Mouse (Mus musculus): Measurements from ENCODE around the gene Six5. TPM values are rescaled to one million over a fixed set of nuclear protein-coding genes. Genes with fewer than 3 reads are reported as not detected.
A peak's percentile ranks its signal among the peaks of the same experiment; 100 is the strongest.

Six5 gene
- polyA plus RNA-seq, 1 experiment from 2014 or later: 7.6 TPM

DNA sequence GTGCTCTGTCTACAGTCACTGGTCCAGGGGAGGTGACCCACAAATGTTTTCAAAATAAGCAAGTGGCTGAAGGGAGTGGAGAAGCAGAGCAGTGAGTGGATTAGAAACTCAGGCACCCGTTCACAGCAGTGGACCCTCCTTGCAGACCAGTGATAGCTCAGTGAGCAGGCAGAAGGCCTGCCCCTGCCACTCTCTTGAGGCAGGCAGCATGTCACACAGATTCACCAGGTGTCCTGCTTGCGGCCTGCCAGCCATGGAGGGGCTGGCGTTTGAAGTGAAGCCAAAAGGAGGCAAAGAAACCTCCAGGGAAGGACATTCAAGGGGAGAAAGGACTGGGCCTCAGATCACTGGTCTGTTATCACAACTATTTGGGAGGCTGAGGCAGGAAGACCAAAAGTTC, 15.7 kb upstream of the Six5 start:
- Histone ChIP-seq H3K9ac (ENCODE audit: low read depth, low read length) (no peak overlapping the region), H3K4me2 (ENCODE audit: low read length) (no peak overlapping the region), H3K27me3 (ENCODE audit: insufficient read depth, low read length) (no peaks in the 10 kb centered on the region), H3K4me1 (replicated peaks; ENCODE audit: insufficient read depth, low read length) (peaks cover 26% of the 10 kb centered on the region), H3K9me3 (replicated peaks; ENCODE audit: low read length) (no peaks in the 10 kb centered on the region), H3K36me3 (ENCODE audit: insufficient read depth, low read length) (peaks cover 28% of the 10 kb centered on the region), H3K27ac (no peak overlapping the region), H3K4me3 (replicated peaks; ENCODE audit: low read depth, low read length) (no peak overlapping the region)
- ATAC-seq (replicated peaks; ENCODE audit: low FRiP score, low read depth) (no peak), DNase-seq (ENCODE audit: low spot score) (no peak)
- WGBS: 57% methylated on average over 3 of the region's 3 CpGs
- TF ChIP-seq CTCF (IDR thresholded peaks at IDR 0.05; ENCODE audit: low read depth): no peak

DNA sequence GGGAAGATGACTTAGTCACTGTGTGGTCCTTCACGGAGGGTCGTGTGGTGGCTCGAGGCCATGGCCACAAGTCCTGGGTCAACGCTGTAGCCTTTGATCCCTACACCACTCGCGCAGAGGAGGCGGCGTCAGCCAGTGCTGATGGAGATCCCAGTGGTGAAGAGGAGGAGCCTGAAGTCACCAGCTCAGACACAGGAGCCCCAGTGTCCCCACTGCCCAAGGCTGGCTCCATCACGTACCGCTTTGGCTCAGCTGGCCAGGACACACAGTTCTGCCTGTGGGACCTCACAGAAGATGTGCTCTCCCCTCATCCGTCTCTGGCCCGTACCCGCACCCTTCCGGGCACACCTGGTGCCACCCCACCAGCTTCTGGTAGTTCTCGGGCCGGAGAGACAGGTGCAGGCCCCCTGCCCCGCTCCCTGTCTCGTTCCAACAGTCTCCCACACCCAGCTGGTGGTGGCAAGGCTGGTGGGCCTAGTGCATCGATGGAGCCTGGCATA, 13.9 kb upstream of the Six5 start:
- ATAC-seq (replicated peaks; ENCODE audit: low FRiP score, low read depth) (no peak), DNase-seq (ENCODE audit: low spot score) (no peak)
- Histone ChIP-seq H3K9me3 (replicated peaks; ENCODE audit: low read length) (no peaks in the 10 kb centered on the region), H3K4me3 (replicated peaks; ENCODE audit: low read depth, low read length) (no peak overlapping the region), H3K4me1 (replicated peaks; ENCODE audit: insufficient read depth, low read length) (peaks cover 44% of the 10 kb centered on the region), H3K27ac (no peak overlapping the region), H3K36me3 (ENCODE audit: insufficient read depth, low read length) (peaks cover 28% of the 10 kb centered on the region), H3K9ac (ENCODE audit: low read depth, low read length) (no peak overlapping the region), H3K27me3 (ENCODE audit: insufficient read depth, low read length) (no peaks in the 10 kb centered on the region), H3K4me2 (ENCODE audit: low read length) (no peak overlapping the region)
- no peak for TF ChIP-seq CTCF (IDR thresholded peaks at IDR 0.05; ENCODE audit: low read depth)
- WGBS: 79% methylated on average over 19 of the region's 19 CpGs

DNA sequence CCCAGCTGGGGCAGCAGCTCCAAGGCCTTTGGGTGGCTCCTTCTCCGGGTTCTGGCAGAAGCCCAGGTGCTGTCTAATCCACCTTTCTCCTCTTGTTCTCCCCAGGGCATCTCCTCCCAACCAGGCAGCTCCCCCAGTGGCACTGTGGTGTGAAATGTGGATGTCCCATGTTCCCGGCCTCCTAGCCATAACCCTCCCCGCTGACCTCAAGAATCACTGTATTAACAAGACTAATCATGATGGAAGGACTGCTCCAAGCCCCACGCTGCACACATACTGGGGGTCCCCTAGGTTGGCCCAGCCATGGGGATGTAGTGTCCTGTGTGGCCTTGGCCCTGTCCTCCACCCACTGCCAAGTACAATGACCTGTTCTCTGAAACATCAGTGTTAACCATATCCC, 12.2 kb upstream of the Six5 start:
- ATAC-seq (replicated peaks; ENCODE audit: low FRiP score, low read depth) (no peak), DNase-seq (ENCODE audit: low spot score) (no peak)
- no peaks in the 10 kb centered on the region for H3K9me3 ChIP-seq (replicated peaks; ENCODE audit: low read length)
- WGBS: 75% methylated on average over 4 of the region's 4 CpGs
- H3K4me1 ChIP-seq (replicated peaks; ENCODE audit: insufficient read depth, low read length): peaks cover 49% of the 10 kb centered on the region
- no peaks in the 10 kb centered on the region for H3K27me3 ChIP-seq (ENCODE audit: insufficient read depth, low read length)
- H3K4me3 ChIP-seq (replicated peaks; ENCODE audit: low read depth, low read length): no peak overlapping the region
- no peak overlapping the region for H3K27ac ChIP-seq
- peaks cover 28% of the 10 kb centered on the region for H3K36me3 ChIP-seq (ENCODE audit: insufficient read depth, low read length)
- 0 out of 2 replicates have a peak overlapping the region, but pooled peaks have one; percentile 23 for H3K9ac ChIP-seq (ENCODE audit: low read depth, low read length)
- TF ChIP-seq CTCF (IDR thresholded peaks at IDR 0.05; ENCODE audit: low read depth): no peak
- H3K4me2 ChIP-seq (ENCODE audit: low read length): no peak overlapping the region

DNA sequence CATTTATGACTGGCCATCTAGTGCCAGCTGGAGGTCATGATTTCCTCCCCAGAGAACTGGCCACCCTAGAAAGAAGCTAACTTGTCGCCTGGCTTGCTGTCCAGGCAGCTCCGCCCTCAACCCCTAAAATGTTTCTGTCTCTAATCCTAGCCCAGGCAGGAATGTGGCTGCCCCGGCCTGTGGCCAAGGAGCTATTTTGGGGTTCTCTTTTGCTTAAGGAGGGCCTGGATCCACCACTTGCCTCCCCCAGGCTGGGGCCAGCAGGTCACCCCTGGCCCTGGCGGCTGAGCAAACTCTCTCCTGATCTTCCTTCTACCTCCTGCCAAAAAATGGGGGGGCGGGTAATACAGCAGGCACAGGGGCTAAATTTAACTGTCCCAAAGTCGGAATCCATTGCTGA, 11.3 kb upstream of the Six5 start:
- 35% methylated on average over 6 of the region's 6 CpGs for WGBS
- Histone ChIP-seq H3K4me3 (replicated peaks; ENCODE audit: low read depth, low read length) (no peak overlapping the region), H3K9ac (ENCODE audit: low read depth, low read length) (0 out of 2 replicates have a peak overlapping the region, but pooled peaks have one; percentile 31), H3K4me2 (ENCODE audit: low read length) (peak overlapping the region; percentile 51; the same call in 1 of the 2 replicates), H3K27ac (peak overlapping the region; percentile 57), H3K9me3 (replicated peaks; ENCODE audit: low read length) (no peaks in the 10 kb centered on the region), H3K27me3 (ENCODE audit: insufficient read depth, low read length) (no peaks in the 10 kb centered on the region), H3K36me3 (ENCODE audit: insufficient read depth, low read length) (peaks cover 32% of the 10 kb centered on the region), H3K4me1 (replicated peaks; ENCODE audit: insufficient read depth, low read length) (peaks cover 42% of the 10 kb centered on the region)
- ATAC-seq (replicated peaks; ENCODE audit: low FRiP score, low read depth): no peak
- no peak for TF ChIP-seq CTCF (IDR thresholded peaks at IDR 0.05; ENCODE audit: low read depth)
- no peak for DNase-seq (ENCODE audit: low spot score)

- H3K4me2 ChIP-seq (ENCODE audit: low read length): peak within 1 kb of the TSS; percentile 51
- DNase-seq (ENCODE audit: low spot score) (peak; percentile 61), ATAC-seq (replicated peaks; ENCODE audit: low FRiP score, low read depth) (no peak; the same call in 1 of the 2 replicates)
- H3K9ac ChIP-seq (ENCODE audit: low read depth, low read length): 0 out of 2 replicates have a peak within 1 kb of the TSS, but pooled peaks have one; percentile 31
- peaks cover 33% of the 10 kb centered on the region for H3K36me3 ChIP-seq (ENCODE audit: insufficient read depth, low read length)
- no peaks in the 10 kb centered on the region for H3K9me3 ChIP-seq (replicated peaks; ENCODE audit: low read length)
- no peak for TF ChIP-seq CTCF (IDR thresholded peaks at IDR 0.05; ENCODE audit: low read depth)
- peaks cover 42% of the 10 kb centered on the region for H3K4me1 ChIP-seq (replicated peaks; ENCODE audit: insufficient read depth, low read length)
- peak within 1 kb of the TSS; percentile 57 for H3K27ac ChIP-seq
- peak within 1 kb of the TSS; percentile 30; the same call in 1 of the 2 replicates for H3K4me3 ChIP-seq (replicated peaks; ENCODE audit: low read depth, low read length)
- H3K27me3 ChIP-seq (ENCODE audit: insufficient read depth, low read length): no peaks in the 10 kb centered on the region
- 23% methylated on average over 10 of the region's 10 CpGs for WGBS
Measured at GRCm38 (mm10) chr7:19083701-19084100, 10.7 kb upstream of the Six5 start, which contains the start of gene Dmpk. TSS of gene Dmpk (plus strand) at chr7:19083849.

GRCm38 (mm10) chr7:19084277-19084771, 10.1 kb upstream of the Six5 start:
- H3K27ac ChIP-seq: no peak overlapping the region
- ATAC-seq (replicated peaks; ENCODE audit: low FRiP score, low read depth) (no peak), DNase-seq (ENCODE audit: low spot score) (no peak)

More at GRCm38 (mm10) chr7:19084277-19084771, 10.1 kb upstream of the Six5 start:
- peak overlapping the region; percentile 30; the same call in 1 of the 2 replicates for H3K4me3 ChIP-seq (replicated peaks; ENCODE audit: low read depth, low read length)
- peaks cover 33% of the 10 kb centered on the region for H3K36me3 ChIP-seq (ENCODE audit: insufficient read depth, low read length)
- H3K4me1 ChIP-seq (replicated peaks; ENCODE audit: insufficient read depth, low read length): peaks cover 42% of the 10 kb centered on the region
- no peak for TF ChIP-seq CTCF (IDR thresholded peaks at IDR 0.05; ENCODE audit: low read depth)
- H3K9me3 ChIP-seq (replicated peaks; ENCODE audit: low read length): no peaks in the 10 kb centered on the region
- 55% methylated on average over 6 of the region's 6 CpGs for WGBS
- peak overlapping the region; percentile 51 for H3K4me2 ChIP-seq (ENCODE audit: low read length)
- H3K27me3 ChIP-seq (ENCODE audit: insufficient read depth, low read length): no peaks in the 10 kb centered on the region
- H3K9ac ChIP-seq (ENCODE audit: low read depth, low read length): 0 out of 2 replicates have a peak overlapping the region, but pooled peaks have one; percentile 23
